Mouse (Mus musculus): ENCODE data around the gene Tmem189.

GRCm38 (mm10) chr2:167596262-167596661 lies 93.4 kb downstream of the Tmem189 start:
- TF ChIP-seq TAL1 (IDR thresholded peaks at IDR 0.05; ENCODE audit: low read length) (no peak), GATA1 (IDR thresholded peaks at IDR 0.05; ENCODE audit: low read length) (no peak)
